Mouse (Mus musculus) C2C12 (cell line): ENCODE measurements at regions not wholly inside any gene's neighbourhood (a gene's known extent, or its start where the extent isn't known, plus 50 kb on each side); places are given as distances from the start of the nearest gene placed in this dataset.

Experiments
- CTCF ChIP-seq: IDR thresholded peaks from one replicate; pipeline ENCODE4 v1.5.1; 2011; ENCODE audit not compliant: control insufficient read depth, insufficient read depth, insufficient read length
- FOSL1 ChIP-seq: IDR thresholded peaks from one replicate; pipeline ENCODE4 v1.8.0; 2011; ENCODE audit warnings: mild to moderate bottlenecking, low read length; ENCODE audit not compliant: poor library complexity, insufficient read depth, severe bottlenecking
- USF1 ChIP-seq: IDR thresholded peaks from one replicate; pipeline ENCODE4 v1.6.1; 2011; ENCODE audit warnings: low read depth, mild to moderate bottlenecking, control low read depth, moderate library complexity

DNA sequence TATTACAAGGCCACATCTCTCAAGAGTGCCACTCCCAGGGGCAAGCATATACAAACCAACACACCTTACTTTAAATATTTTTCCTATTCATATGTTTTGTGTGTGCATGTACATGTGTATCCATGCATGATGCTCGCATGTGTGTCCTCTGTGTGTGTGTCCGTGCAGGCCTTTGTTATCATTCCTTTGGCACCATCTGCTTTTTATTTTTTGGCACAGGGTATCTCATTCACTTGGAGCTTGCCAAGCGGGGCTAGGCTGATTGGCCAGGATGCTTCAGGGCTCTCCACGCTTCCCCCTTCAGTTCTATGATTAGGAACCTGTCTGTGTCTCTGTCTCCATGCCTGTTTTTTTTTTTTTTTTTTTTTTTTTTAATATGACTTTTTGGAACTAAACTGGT is 82.6 kb downstream of the Slc30a10 start:
- no peak for TF ChIP-seq CTCF
- TF ChIP-seq FOSL1 = no peak
- TF ChIP-seq USF1 = no peak
